Comparison of ENCODE assay signal across 23 mouse cellular contexts in genomic region chr12:17658521-17658920, GRCm38 (mm10). TPM values are rescaled to one million over a fixed set of nuclear protein-coding genes. Genes with fewer than 3 reads are reported as not detected.
DNase-seq lines count a peak whose midpoint lies in the region; ATAC-seq and TF ChIP-seq lines count a peak whose summit lies in the region.
"Had no signal": no experiment of that assay in that cellular context is flagged by ENCODE, and none has a peak within 500 bp of the region (broad histone marks: within the 10 kb centered on the region; RNA-seq: fewer than 3 reads in every experiment).

No protein-coding gene starts in this region.

- H3K9ac ChIP-seq in kidney, embryonic 16.5 days (replicated peaks; ENCODE audit: low read length), result no peak overlapping the region
- no peak overlapping the region for H3K9ac ChIP-seq in heart, adult 2 months (ENCODE audit: low read depth, low read length)
- H3K9ac ChIP-seq: embryonic facial prominence, embryonic 13.5 days; forebrain, embryonic 12.5 days; forebrain, postnatal 0 days; heart, embryonic 13.5 days; hindbrain, embryonic 13.5 days had no signal

- peaks cover 3% of the 10 kb centered on the region; the same call in 1 of the 2 replicates for H3K4me1 ChIP-seq in kidney, embryonic 16.5 days (ENCODE audit: insufficient read depth, low read length)
- H3K4me1 ChIP-seq in bone marrow macrophage, adult 2 months (ENCODE audit: control insufficient read depth, insufficient read depth, low read length), result peaks cover 18% of the 10 kb centered on the region
- no peaks in the 10 kb centered on the region for H3K4me1 ChIP-seq in heart, adult 2 months (ENCODE audit: control insufficient read depth, insufficient read depth, low read length)

- no peaks in the 10 kb centered on the region for H3K36me3 ChIP-seq in kidney, embryonic 16.5 days (ENCODE audit: insufficient read depth, low read length)
- no peaks in the 10 kb centered on the region for H3K36me3 ChIP-seq in heart, adult 2 months (ENCODE audit: control insufficient read depth, insufficient read depth, low read length)
- H3K36me3 ChIP-seq: embryonic facial prominence, embryonic 13.5 days; forebrain, embryonic 12.5 days; G1E; heart, embryonic 13.5 days; hindbrain, embryonic 13.5 days had no signal

- no peak overlapping the region for H3K4me2 ChIP-seq in kidney, embryonic 16.5 days (replicated peaks; ENCODE audit: low read depth, low read length)
- H3K4me2 ChIP-seq: embryonic facial prominence, embryonic 13.5 days; forebrain, embryonic 12.5 days; heart, embryonic 13.5 days; hindbrain, embryonic 13.5 days had no signal

- no peak for TF ChIP-seq CTCF in bone marrow macrophage, adult 2 months (IDR thresholded peaks at IDR 0.05; ENCODE audit: low read depth, low read length)
- TF ChIP-seq CTCF in heart, adult 2 months (IDR thresholded peaks at IDR 0.05), result no peak

- H3K4me3 ChIP-seq in kidney, embryonic 16.5 days (ENCODE audit: low read length), result no peak overlapping the region
- H3K4me3 ChIP-seq in bone marrow macrophage, adult 2 months (ENCODE audit: insufficient read depth, low read length), result no peak overlapping the region
- H3K4me3 ChIP-seq in heart, adult 2 months, result no peak overlapping the region
- H3K4me3 ChIP-seq: embryonic facial prominence, embryonic 13.5 days; forebrain, embryonic 12.5 days; heart, embryonic 13.5 days; hindbrain, embryonic 13.5 days had no signal

- no peaks in the 10 kb centered on the region for H3K27me3 ChIP-seq in kidney, embryonic 16.5 days (ENCODE audit: insufficient read depth, low read length)
- no peaks in the 10 kb centered on the region for H3K27me3 ChIP-seq in heart, adult 2 months (ENCODE audit: control insufficient read depth, insufficient read depth, low read length)
- H3K27me3 ChIP-seq: embryonic facial prominence, embryonic 13.5 days; forebrain, embryonic 12.5 days; heart, embryonic 13.5 days; hindbrain, embryonic 13.5 days had no signal

- no peak overlapping the region for H3K27ac ChIP-seq in kidney, embryonic 16.5 days (ENCODE audit: low read length)
- H3K27ac ChIP-seq in bone marrow macrophage, adult 2 months (ENCODE audit: insufficient read depth, low read depth, low read length), result peak overlapping the region; percentile 98
- H3K27ac ChIP-seq in heart, adult 2 months, result no peak overlapping the region
- H3K27ac ChIP-seq: embryonic facial prominence, embryonic 13.5 days; forebrain, embryonic 12.5 days; heart, embryonic 13.5 days; hindbrain, embryonic 13.5 days; hindbrain, postnatal 0 days had no signal

- H3K9me3 ChIP-seq in kidney, embryonic 16.5 days (ENCODE audit: low read length), result peaks cover 16% of the 10 kb centered on the region; the same call in 1 of the 2 replicates
- H3K9me3 ChIP-seq: forebrain, embryonic 12.5 days had no signal

- peak; percentile 51 for DNase-seq in kidney, postnatal 10 days
- DNase-seq in 416B (ENCODE audit: low read depth), result peak; percentile 78
- DNase-seq in induced T-regulatory cell, adult 2 months (ENCODE audit: low read depth), result peak; percentile 12
- DNase-seq in spleen, adult 12 weeks (ENCODE audit: low spot score), result no peak
- no peak for DNase-seq in heart, adult 2 months
- DNase-seq: adrenal gland, postnatal 25 days; B cell, adult 2 months; cerebellum, adult 18-20 months; cerebellum, adult 9-11 months; cerebellum, postnatal 36 days; forebrain, postnatal 0 days; gastrocnemius, postnatal 14 days; heart, postnatal 4 days had no signal

- no peaks in the 10 kb centered on the region for H3K79me2 ChIP-seq in heart, adult 2 months (replicated peaks; ENCODE audit: control insufficient read depth, insufficient read depth, low read length)

- TF ChIP-seq EP300 in heart, adult 2 months (IDR thresholded peaks at IDR 0.05; ENCODE audit: insufficient read depth, low read depth, low read length), result no peak

- TF ChIP-seq POLR2A in bone marrow macrophage, adult 2 months (IDR thresholded peaks at IDR 0.05; ENCODE audit: borderline replicate concordance, low read depth, low read length), result no peak
- no peak for TF ChIP-seq POLR2A in heart, adult 2 months (IDR thresholded peaks at IDR 0.05; ENCODE audit: insufficient read depth, low read depth, low read length)

- ATAC-seq in kidney, embryonic 16.5 days (ENCODE audit: low FRiP score, low TSS enrichment), result no peak
- ATAC-seq in cerebellum, adult (ENCODE audit: insufficient number of reproducible peaks, low FRiP score, low TSS enrichment), result no peak
- ATAC-seq: forebrain, postnatal 0 days; hindbrain, postnatal 0 days; intestine, embryonic 16.5 days had no signal

- intact Hi-C loops in heart, adult 2 months (cut with DNase I), result no loop called here

- WGBS in kidney, embryonic 16.5 days, result 29% methylated on average over 5 of the region's 5 CpGs
- 64% methylated on average over 5 of the region's 5 CpGs for whole genome bisulfite sequencing in heart, adult 2 months

RNA-seq across cellular contexts. Expression of gene Hpcal1, which starts 32.1 kb away (rescaled TPM):
- polyA plus RNA-seq in kidney, embryonic 16.5 days (2015; fragmentation: Nextera tagmentation; extraction: Ambion mirVana), result 59.3 and 62.0 TPM in 2 replicates
- 169 and 178 TPM in 2 replicates for polyA plus RNA-seq in bone marrow macrophage, adult 2 months (2012; ENCODE audit: insufficient read depth, insufficient read length, missing spikeins)
- 10 to 100 TPM; 16.3 to 21.5 TPM for total RNA-seq in heart, adult 2 months (2021)
- polyA plus RNA-seq in heart, adult 2 months (2012; rRNA removed), result 37.9 and 41.9 TPM in 2 replicates
- total RNA-seq: G1E had no signal
- polyA plus RNA-seq: G1E had no signal

Comparison
In these comparisons a context has a peak if more than half of its experiments do, and no peak if none do; other contexts are left out.
1. DNase-seq: peak in kidney, postnatal 10 days (single experiment), 416B (single experiment) and induced T-regulatory cell, adult 2 months (single experiment); none in spleen, adult 12 weeks (single experiment) and heart, adult 2 months (0 of 2).